Mouse (Mus musculus): ENCODE measurements around the gene Ak4.

DNA sequence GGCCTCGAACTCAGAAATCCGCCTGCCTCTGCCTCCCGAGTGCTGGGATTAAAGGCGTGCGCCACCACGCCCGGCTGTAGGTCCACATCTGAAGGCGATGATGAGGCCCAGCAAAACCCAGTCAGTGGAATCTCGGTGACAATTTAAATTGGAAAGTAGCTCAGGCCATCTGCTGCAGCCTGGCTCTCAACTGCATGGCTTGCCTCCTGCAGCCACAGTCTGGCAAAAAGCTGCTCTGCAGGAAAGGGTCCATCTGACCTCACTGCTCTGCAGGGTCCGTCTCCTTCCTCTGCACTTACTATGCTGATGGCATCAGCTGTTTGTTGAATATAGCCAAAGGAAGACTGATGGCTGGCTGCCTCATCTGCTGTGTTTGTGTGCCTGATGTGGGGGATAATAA is 3.9 kb downstream of the Ak4 start:
- TF ChIP-seq CTCF (IDR thresholded peaks at IDR 0.05; ENCODE audit: low read depth, low read length) (no peak), POLR2A (IDR thresholded peaks at IDR 0.05; ENCODE audit: borderline replicate concordance, low read depth, low read length) (no peak)

Data from bone marrow macrophage, adult 2 months (primary cell).